Mouse (Mus musculus): ENCODE data around the gene Muc1.

Gene Muc1

GRCm38 (mm10) chr3:89270051-89270755 is 41.3 kb downstream of the Muc1 start, which contains the start of gene Slc50a1:
Gene Slc50a1, minus strand, starts transcription at chr3:89270570.
- no peak for DNase-seq (ENCODE audit: low read depth, low spot score)

GRCm38 (mm10) chr3:89270891-89271290 is 42.0 kb downstream of the Muc1 start:
- DNase-seq (ENCODE audit: low read depth, low spot score): no peak

- no peak for DNase-seq (ENCODE audit: low read depth, low spot score)
Observed at GRCm38 (mm10) chr3:89271760-89272159, 42.9 kb downstream of the Muc1 start.

- DNase-seq (ENCODE audit: low read depth, low spot score): no peak
Observed at GRCm38 (mm10) chr3:89276061-89276460, 47.2 kb downstream of the Muc1 start.

- no peak for DNase-seq (ENCODE audit: low read depth, low spot score)
Observed at GRCm38 (mm10) chr3:89277281-89278021, 48.6 kb downstream of the Muc1 start.

GRCm38 (mm10) chr3:89278107-89278506 is 49.2 kb downstream of the Muc1 start:
- no peak for DNase-seq (ENCODE audit: low read depth, low spot score)

- DNase-seq (ENCODE audit: low read depth, low spot score): no peak
Observed at GRCm38 (mm10) chr3:89278643-89279042, 49.8 kb downstream of the Muc1 start.

GRCm38 (mm10) chr3:89279153-89279890 is 50.5 kb downstream of the Muc1 start:
- DNase-seq (ENCODE audit: low read depth, low spot score): peak; percentile 61

- DNase-seq (ENCODE audit: low read depth, low spot score): no peak
Observed at GRCm38 (mm10) chr3:89280050-89280605, 51.3 kb downstream of the Muc1 start.

GRCm38 (mm10) chr3:89280606-89281511 is 52.0 kb downstream of the Muc1 start, which contains the start of gene Efna1:
Gene Efna1, minus strand, starts transcription at chr3:89281142.
- DNase-seq (ENCODE audit: low read depth, low spot score): no peak

- DNase-seq (ENCODE audit: low read depth, low spot score): peak; percentile 73
Observed at GRCm38 (mm10) chr3:89281579-89282290, 52.9 kb downstream of the Muc1 start.

GRCm38 (mm10) chr3:89282291-89282643 is 53.4 kb downstream of the Muc1 start:
- DNase-seq (ENCODE audit: low read depth, low spot score): no peak

Measured in embryo, embryonic 11.5 days (tissue).